Mouse (Mus musculus) limb, embryonic 11.5 days (tissue): ENCODE results near the gene L3mbtl3. TPM values are rescaled to one million over a fixed set of nuclear protein-coding genes. Genes with fewer than 3 reads are reported as not detected.

ENCODE experiments used
- microRNA-seq: library from miRNA; unstranded; fragments of <30 nt; microRNA quantifications from one replicate; pipeline ENCODE4, GENCODE M21; 2016
- polyA plus RNA-seq: library from polyadenylated mRNA; unstranded; fragments of >200 nt; fragmentation: Nextera tagmentation; extraction: Ambion mirVana; gene quantifications from 2 replicates; pipeline ENCODE4 v1.2.1, GENCODE M21; 2014

The L3mbtl3 gene
- polyA plus RNA-seq, 1 experiment from 2014 or later: 37.0 TPM

Small RNA genes lying within 50 kb of the gene (microRNA-seq; reads per million reads assigned to microRNA genes)
- gene Gm27754: not detected

Other genes with a start within 250 kb of the L3mbtl3 start
- gene Samd3, start 146.3 kb downstream of the L3mbtl3 start, polyA plus RNA-seq: not detected in 2 replicates